Mouse (Mus musculus) midbrain, postnatal 0 days (tissue): ENCODE results near the gene Glis2. TPM values are rescaled to one million over a fixed set of nuclear protein-coding genes. Genes with fewer than 3 reads are reported as not detected.

ENCODE experiments used
- ATAC-seq: fragments of 200-750 bp; cut with Nextera tagmentation; 2 replicates; pipeline ENCODE4 v1.8.0; 2017; ENCODE audit warnings: moderate number of reproducible peaks, mild to moderate bottlenecking, moderate TSS enrichment, moderate library complexity; ENCODE audit not compliant: low FRiP score
- DNase-seq: peaks from one replicate; pipeline ENCODE4 v3.0.0-alpha.2; 2015; ENCODE audit warnings: low spot score
- H3K27ac ChIP-seq: fragments of 300-500 bp; sonication (generic); 2 replicates; pipeline ENCODE4 v1.5.1; 2014; ENCODE audit warnings: low read depth, mild to moderate bottlenecking, low read length, mixed read lengths
- H3K27me3 ChIP-seq: fragments of 300-500 bp; sonication (generic); 2 replicates; pipeline ENCODE4 v1.6.1; 2014; ENCODE audit warnings: low read length, control low read depth, mixed read lengths; ENCODE audit not compliant: insufficient read depth
- H3K36me3 ChIP-seq: fragments of 300-500 bp; sonication (generic); 2 replicates; pipeline ENCODE4 v1.6.1; 2014; ENCODE audit warnings: low read length, control low read depth, mixed read lengths; ENCODE audit not compliant: insufficient read depth
- H3K4me1 ChIP-seq: fragments of 300-500 bp; sonication (generic); 2 replicates; pipeline ENCODE4 v1.6.1; 2014; ENCODE audit warnings: mild to moderate bottlenecking, control low read depth, antibody characterized with exemption, low read length, mixed read lengths; ENCODE audit not compliant: insufficient read depth
- H3K4me2 ChIP-seq: fragments of 300-500 bp; sonication (generic); 2 replicates; pipeline ENCODE4 v1.6.1; 2014; ENCODE audit warnings: low read depth, mild to moderate bottlenecking, low read length, mixed read lengths; ENCODE audit not compliant: poor library complexity, severe bottlenecking
- H3K4me3 ChIP-seq: fragments of 300-500 bp; sonication (generic); 2 replicates; pipeline ENCODE4 v1.5.1; 2014; ENCODE audit warnings: low read depth, mild to moderate bottlenecking, low read length, moderate library complexity
- H3K9ac ChIP-seq: fragments of 300-500 bp; sonication (generic); replicated peaks from 2 replicates; pipeline ENCODE4 v1.6.1; 2014; ENCODE audit warnings: mild to moderate bottlenecking, low read length, moderate library complexity, mixed read lengths; ENCODE audit not compliant: poor library complexity, severe bottlenecking
- H3K9me3 ChIP-seq: fragments of 300-500 bp; sonication (generic); 2 replicates; pipeline ENCODE4 v1.6.1; 2016; ENCODE audit warnings: low read length, control low read depth
- CTCF ChIP-seq: IDR thresholded peaks from 2 replicates; pipeline ENCODE4 v1.5.1; 2016; ENCODE audit warnings: antibody characterized with exemption, mild to moderate bottlenecking
- WGBS: fragments of 180-500 bp; shearing (Covaris S2); extraction: QIAGEN DNeasy Blood & Tissue Kit; methylation state at CpG from one replicate; pipeline ENCODE4 v1.1.7; 2014; 5-methylcytosine and 5-hydroxymethylcytosine counted together
- polyA plus RNA-seq: library from polyadenylated mRNA; unstranded; fragments of >200 nt; fragmentation: Nextera tagmentation; extraction: Ambion mirVana; gene quantifications from 2 replicates; pipeline ENCODE4 v1.2.1, GENCODE M21; 2015
- total RNA-seq: library from RNA; depleted of rRNA; stranded (reverse); fragments of >200 nt; gene quantifications from 2 replicates; pipeline ENCODE4 v1.2.3, GENCODE M21; 2014

The Glis2 gene
- total and polyA plus RNA-seq, 2 experiments from 2014 or later: 12.0 to 20.6 TPM

GRCm38 (mm10) chr16:4643670-4644419 lies 49.3 kb downstream of the Glis2 start:
- DNase-seq (peak; percentile 86), ATAC-seq (peak; percentile 53)
- no peak overlapping the region for H3K27ac ChIP-seq

GRCm38 (mm10) chr16:4645867-4646266 lies 51.4 kb downstream of the Glis2 start:
- ATAC-seq: no peak
- no peaks in the 10 kb centered on the region; the same call in 1 of the 2 replicates for H3K27me3 ChIP-seq
- no peak for DNase-seq
- H3K4me1 ChIP-seq: no peaks in the 10 kb centered on the region
- no peak overlapping the region for H3K4me2 ChIP-seq
- no peaks in the 10 kb centered on the region for H3K9me3 ChIP-seq
- no peak overlapping the region for H3K4me3 ChIP-seq
- no peak overlapping the region for H3K27ac ChIP-seq
- H3K36me3 ChIP-seq: peaks cover 23% of the 10 kb centered on the region
- TF ChIP-seq CTCF: no peak
- 80% methylated on average over 4 of the region's 4 CpGs for WGBS
- no peak overlapping the region for H3K9ac ChIP-seq

More at GRCm38 (mm10) chr16:4643670-4644419, 49.3 kb downstream of the Glis2 start:
- WGBS: 58% methylated on average over 11 of the region's 11 CpGs
- H3K4me1 ChIP-seq: 0 out of 2 replicates have a peak, but pooled peaks cover 9% of the 10 kb centered on the region
- H3K9me3 ChIP-seq: no peaks in the 10 kb centered on the region
- TF ChIP-seq CTCF: no peak
- H3K4me2 ChIP-seq: no peak overlapping the region
- no peak overlapping the region for H3K4me3 ChIP-seq
- H3K9ac ChIP-seq: no peak overlapping the region
- H3K27me3 ChIP-seq: no peaks in the 10 kb centered on the region; the same call in 1 of the 2 replicates
- peaks cover 9% of the 10 kb centered on the region for H3K36me3 ChIP-seq

- Histone ChIP-seq H3K4me1 (0 out of 2 replicates have a peak, but pooled peaks cover 2% of the 10 kb centered on the region), H3K36me3 (peaks cover 26% of the 10 kb centered on the region), H3K27me3 (no peaks in the 10 kb centered on the region; the same call in 1 of the 2 replicates), H3K4me2 (no peak overlapping the region), H3K9ac (no peak overlapping the region), H3K9me3 (no peaks in the 10 kb centered on the region), H3K4me3 (no peak overlapping the region), H3K27ac (no peak overlapping the region)
- 75% methylated on average over 4 of the region's 4 CpGs for WGBS
- DNase-seq (no peak), ATAC-seq (no peak)
- no peak for TF ChIP-seq CTCF
These were observed 52.3 kb downstream of the Glis2 start for GRCm38 (mm10) chr16:4646831-4647230.

GRCm38 (mm10) chr16:4647651-4648141 lies 53.2 kb downstream of the Glis2 start:
- Histone ChIP-seq H3K9me3 (no peaks in the 10 kb centered on the region), H3K27ac (no peak overlapping the region), H3K4me1 (0 out of 2 replicates have a peak, but pooled peaks cover 2% of the 10 kb centered on the region), H3K9ac (no peak overlapping the region), H3K36me3 (peaks cover 29% of the 10 kb centered on the region), H3K4me2 (no peak overlapping the region), H3K27me3 (no peaks in the 10 kb centered on the region; the same call in 1 of the 2 replicates), H3K4me3 (no peak overlapping the region)
- ATAC-seq (no peak), DNase-seq (peak; percentile 48)
- 74% methylated on average over 13 of the region's 13 CpGs for WGBS
- no peak for TF ChIP-seq CTCF

GRCm38 (mm10) chr16:4648416-4649023 lies 54.0 kb downstream of the Glis2 start:
- H3K4me3 ChIP-seq: no peak overlapping the region
- no peaks in the 10 kb centered on the region for H3K27me3 ChIP-seq
- ATAC-seq (no peak), DNase-seq (peak; percentile 35)
- 82% methylated on average over 28 of the region's 28 CpGs for WGBS
- H3K36me3 ChIP-seq: peaks cover 32% of the 10 kb centered on the region
- 0 out of 2 replicates have a peak, but pooled peaks cover 2% of the 10 kb centered on the region for H3K4me1 ChIP-seq
- no peaks in the 10 kb centered on the region for H3K9me3 ChIP-seq
- H3K4me2 ChIP-seq: no peak overlapping the region
- H3K27ac ChIP-seq: no peak overlapping the region
- TF ChIP-seq CTCF: no peak
- no peak overlapping the region for H3K9ac ChIP-seq

GRCm38 (mm10) chr16:4649211-4649610 lies 54.7 kb downstream of the Glis2 start:
- Histone ChIP-seq H3K27ac (no peak overlapping the region), H3K9ac (no peak overlapping the region), H3K9me3 (no peaks in the 10 kb centered on the region), H3K27me3 (no peaks in the 10 kb centered on the region), H3K4me1 (0 out of 2 replicates have a peak, but pooled peaks cover 2% of the 10 kb centered on the region), H3K4me2 (no peak overlapping the region), H3K36me3 (peaks cover 32% of the 10 kb centered on the region), H3K4me3 (no peak overlapping the region)
- TF ChIP-seq CTCF: no peak
- 85% methylated on average over 5 of the region's 5 CpGs for WGBS
- ATAC-seq (no peak), DNase-seq (no peak)
